Mouse (Mus musculus) G1E (cell line): ENCODE measurements around the gene Wnt6.

Experiments
- CTCF ChIP-seq: IDR thresholded peaks from 2 replicates; pipeline ENCODE4 v1.5.1; 2012; ENCODE audit warnings: low read depth, low read length, inconsistent platforms, mixed read lengths
- GATA1 ChIP-seq: IDR thresholded peaks from 2 replicates; pipeline ENCODE4 v1.6.1; 2012; ENCODE audit warnings: borderline replicate concordance, low read length, inconsistent platforms, mixed read lengths
- POLR2AphosphoS5 ChIP-seq: IDR thresholded peaks from 2 replicates; pipeline ENCODE4 v1.6.1; 2012; ENCODE audit warnings: low read depth, low read length, inconsistent platforms; ENCODE audit not compliant: insufficient replicate concordance
- TAL1 ChIP-seq: conservative IDR thresholded peaks from 2 replicates; pipeline ENCODE4 v1.6.1; 2012; ENCODE audit warnings: low read depth, low read length, inconsistent platforms, mixed read lengths

DNA sequence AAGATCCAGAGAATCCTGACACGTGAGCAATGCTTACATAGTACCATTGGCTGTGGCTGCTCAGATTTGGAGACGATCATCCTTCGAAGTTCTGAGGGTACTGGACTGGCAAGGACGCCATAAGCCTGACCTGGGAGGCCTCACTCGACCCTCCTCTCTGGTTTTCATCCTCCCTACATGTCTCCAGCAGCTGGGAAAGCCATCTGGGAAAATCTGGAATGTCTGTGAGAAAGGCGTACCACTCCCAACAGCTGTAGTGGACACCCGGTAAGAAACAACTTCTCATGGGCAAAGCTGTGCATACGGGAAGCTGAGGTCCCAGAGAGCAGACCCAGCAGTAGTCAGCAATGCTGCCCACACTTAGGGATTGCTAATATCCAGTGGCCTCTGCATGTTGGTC, 19.5 kb upstream of the Wnt6 start:
- TF ChIP-seq CTCF, result no peak
- TF ChIP-seq GATA1, result no peak
- no peak for TF ChIP-seq TAL1
- TF ChIP-seq POLR2AphosphoS5, result no peak
